Mouse (Mus musculus) thymus, postnatal 0 days (tissue): Measurements from ENCODE around the gene D630023F18Rik. TPM values are rescaled to one million over a fixed set of nuclear protein-coding genes. Genes with fewer than 3 reads are reported as not detected.

Experiments used
- DNase-seq: peaks from one replicate; pipeline ENCODE4 v3.0.0-alpha.2; 2015; ENCODE audit warnings: low spot score
- polyA plus RNA-seq: library from polyadenylated mRNA; unstranded; fragments of >200 nt; fragmentation: Nextera tagmentation; extraction: Ambion mirVana; gene quantifications from 2 replicates; pipeline ENCODE4 v1.2.1, GENCODE M21; 2015

D630023F18Rik gene
- 2.3 TPM in 2 replicates for polyA plus RNA-seq

DNA sequence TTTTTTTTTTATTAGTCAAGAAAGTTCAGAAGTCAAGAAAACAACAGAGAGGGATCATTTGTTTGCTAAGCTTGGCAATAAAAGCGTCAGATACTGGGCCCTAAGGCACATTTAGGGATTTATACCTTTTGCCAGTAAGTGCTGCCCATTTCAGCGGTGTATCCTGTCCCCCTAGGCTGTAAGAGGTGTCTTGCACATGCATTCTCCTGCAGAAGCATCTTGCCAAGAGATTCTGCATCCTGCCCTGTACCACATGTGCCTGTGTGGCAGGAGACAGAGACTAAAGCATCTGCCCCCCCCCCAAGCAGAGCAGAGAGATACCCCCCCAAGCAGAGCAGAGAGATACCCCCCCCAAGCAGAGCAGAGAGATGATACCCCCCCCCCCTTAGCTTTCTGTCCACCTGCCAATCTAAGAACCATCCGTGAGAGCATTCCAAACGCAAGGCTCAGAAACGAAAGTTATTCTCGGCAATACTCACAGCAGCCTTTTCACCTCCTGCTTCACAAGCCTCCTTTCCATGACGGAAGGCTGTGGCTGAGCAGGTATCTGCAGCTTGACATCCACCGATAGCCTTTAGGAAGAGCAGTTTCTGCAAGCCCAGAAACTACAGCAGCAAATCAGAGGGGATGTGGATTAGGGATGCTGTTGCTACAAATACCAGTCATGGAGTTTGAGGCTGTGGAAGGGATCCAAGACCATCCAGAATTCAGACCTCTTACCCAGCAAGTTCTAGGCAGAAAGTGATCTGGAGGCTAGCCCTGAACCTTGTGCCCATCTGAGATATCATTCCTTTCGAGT is at the start of gene D630023F18Rik:
D630023F18Rik (minus strand) TSS at position 641 of the 799 bp plus-strand sequence.
- no peak for DNase-seq

DNA sequence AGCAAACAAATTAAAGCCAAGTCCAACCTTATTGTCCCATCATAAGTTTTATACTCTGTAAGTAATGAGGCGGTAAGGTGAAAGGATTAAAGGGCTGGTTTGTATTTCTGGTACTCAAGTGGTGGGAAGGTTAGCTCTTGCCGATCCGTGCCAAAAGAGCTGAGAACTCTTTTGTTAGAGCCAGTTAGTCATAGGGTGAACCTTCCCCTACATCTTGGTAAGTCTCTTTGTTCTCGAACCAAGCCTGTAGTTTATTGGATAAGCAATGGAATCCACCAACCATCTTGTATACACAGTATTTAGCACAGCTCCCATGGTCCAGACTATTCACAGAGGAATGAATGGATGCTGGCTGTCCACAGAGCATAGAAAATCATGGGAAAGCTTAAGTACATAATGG is 48.6 kb upstream of the D630023F18Rik start:
- no peak for DNase-seq

DNA sequence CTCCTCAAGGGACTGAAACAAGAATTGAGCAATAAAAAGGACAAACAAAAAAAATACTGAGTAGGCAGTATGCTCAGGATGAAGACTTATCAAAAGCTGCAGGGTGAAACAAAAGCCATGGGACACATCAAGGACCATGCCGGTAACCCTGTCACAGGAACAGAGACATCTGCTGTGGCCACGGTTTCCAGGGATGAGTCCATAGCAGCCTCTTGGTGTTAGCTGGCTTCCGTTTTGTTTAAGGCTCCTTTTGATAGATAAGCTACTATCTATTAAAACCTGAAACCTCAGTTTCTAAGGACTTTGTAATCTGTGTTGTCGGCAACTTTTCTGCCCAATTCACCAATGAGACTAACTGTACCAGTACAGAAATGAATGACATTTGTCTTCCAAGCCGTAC is 46.9 kb upstream of the D630023F18Rik start:
- no peak for DNase-seq

DNA sequence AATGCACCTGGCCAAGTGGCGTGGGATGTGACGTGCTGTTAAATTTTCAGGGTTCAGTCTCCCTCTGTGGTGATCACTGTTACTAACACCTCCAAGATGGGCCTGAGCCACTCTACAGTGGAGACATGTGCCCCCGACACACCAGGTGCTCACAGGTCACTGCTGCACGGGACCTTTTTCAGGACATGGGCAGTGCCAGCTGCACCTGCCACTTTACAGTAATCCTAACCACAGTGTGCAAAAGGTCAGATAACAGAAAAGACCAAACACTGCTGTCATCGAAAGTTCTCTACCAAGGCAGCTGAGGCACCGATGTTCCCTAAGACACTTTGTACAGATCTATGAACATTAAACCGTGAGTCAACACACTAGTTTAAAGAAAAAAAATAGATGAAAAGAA is 46.5 kb upstream of the D630023F18Rik start:
- no peak for DNase-seq

DNA sequence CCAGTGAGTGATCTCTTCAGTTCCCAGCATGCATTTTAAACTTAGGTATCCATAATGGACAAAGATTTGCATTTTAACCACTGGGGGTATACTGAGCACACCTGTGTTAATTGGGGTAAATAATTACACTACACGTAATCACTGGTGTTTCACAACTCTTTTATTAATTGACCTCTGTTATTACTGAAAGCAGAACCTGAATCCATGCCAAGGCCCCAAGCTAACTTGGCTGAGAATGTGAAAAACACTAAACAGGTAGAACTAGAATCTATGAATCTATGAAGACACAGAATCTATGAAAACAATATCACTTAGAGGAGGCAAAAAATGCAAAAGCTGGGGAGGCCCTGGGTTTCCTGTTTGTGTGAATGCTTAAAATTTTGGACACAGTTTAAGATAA is 44.5 kb upstream of the D630023F18Rik start:
- DNase-seq = no peak

DNA sequence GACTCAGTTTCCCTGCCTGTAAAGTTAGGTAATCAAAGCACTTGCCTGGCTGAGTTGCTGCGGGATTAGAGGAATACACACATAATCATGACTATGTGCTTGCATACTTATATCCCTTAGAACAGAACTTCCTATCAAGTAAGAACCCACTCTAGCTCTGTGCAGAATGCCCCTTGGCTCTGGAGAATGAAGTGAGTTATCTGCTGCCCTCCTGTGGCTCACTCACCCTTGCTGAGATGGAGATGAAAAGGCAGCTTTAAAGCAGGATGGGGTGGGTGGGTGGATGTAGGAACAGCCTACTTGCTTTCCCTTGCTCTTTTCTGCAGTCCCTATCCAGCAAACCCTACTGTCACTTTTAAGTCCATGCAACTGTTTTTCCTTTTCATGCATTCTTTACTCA is 39.2 kb upstream of the D630023F18Rik start:
- DNase-seq = no peak

DNA sequence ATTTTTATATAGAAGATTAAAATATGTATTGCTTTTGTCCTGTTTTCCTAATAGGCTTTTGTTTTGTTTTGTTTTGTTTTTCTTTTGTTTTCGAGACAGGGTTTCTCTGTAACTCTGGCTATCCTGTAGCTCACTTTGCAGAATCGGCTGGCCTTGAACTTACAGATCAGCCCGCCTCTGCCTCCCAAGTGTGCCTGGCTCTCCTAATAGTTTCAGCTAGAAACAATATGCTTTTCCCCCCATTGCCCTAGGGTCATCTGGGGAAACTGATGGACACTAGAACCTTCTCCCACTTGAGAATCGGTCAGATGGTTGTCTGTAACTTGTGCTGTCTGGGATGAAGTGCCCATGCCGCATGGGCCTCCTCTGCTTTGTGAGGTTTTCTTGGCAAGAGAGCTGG is 33.1 kb upstream of the D630023F18Rik start:
- DNase-seq = no peak

DNA sequence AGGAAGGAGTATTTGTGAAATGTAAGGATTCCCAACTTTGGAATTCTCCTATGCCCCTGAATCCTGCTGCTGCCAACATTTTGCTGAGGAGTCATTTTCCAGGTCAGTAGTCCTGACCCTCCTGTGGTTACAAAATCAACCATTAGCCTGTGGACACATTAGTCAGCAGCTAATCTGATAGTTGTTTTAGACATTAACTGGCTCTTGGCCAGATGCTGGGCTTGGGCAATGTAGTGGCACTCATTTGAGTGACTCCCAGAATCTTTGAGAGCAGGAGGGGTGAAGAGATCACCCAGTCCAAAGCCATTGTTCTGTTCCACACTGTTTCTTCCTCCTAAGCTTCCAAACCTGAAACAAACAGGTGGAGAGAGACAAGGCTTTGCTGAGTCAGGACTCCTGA is 31.8 kb upstream of the D630023F18Rik start:
- DNase-seq = no peak

DNA sequence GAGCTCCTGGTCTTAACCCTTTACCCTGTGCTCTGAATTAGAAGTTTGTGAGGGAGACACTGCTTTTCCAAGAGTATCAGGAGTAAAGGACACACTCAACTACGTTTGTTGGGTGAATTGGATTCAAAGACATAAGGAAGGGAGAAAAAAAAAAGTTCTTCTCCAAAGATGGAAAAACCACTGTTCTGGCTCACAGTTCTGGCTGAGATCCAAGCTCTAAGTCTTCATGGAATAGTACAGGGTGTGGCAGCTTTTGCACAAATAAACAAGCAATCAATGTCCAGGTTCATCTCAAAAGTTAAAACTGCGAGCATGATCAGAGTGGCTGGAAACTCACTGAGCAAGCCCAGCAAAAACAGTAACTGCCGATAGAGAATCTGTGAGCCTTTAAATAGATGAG is 25.0 kb upstream of the D630023F18Rik start:
- DNase-seq = no peak

DNA sequence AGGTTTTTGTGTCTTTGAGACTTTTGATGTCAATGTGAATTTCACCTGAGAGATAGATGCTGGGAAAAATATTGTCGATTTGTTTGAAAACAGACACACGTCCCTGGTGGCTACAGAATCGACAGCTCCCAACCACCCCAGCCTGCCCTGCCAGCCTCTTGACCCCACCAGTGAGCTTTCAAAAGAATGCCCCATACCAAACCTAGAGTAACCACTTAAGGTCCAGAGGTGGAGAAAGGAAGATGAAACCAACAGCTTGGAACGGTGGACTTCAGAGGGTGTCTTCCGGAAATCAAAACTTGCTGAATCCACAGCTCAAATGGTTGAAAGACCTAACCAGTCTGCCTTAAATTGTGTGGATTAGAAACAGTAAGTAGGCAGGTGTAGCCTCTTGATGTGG is 24.3 kb upstream of the D630023F18Rik start:
- no peak for DNase-seq

DNA sequence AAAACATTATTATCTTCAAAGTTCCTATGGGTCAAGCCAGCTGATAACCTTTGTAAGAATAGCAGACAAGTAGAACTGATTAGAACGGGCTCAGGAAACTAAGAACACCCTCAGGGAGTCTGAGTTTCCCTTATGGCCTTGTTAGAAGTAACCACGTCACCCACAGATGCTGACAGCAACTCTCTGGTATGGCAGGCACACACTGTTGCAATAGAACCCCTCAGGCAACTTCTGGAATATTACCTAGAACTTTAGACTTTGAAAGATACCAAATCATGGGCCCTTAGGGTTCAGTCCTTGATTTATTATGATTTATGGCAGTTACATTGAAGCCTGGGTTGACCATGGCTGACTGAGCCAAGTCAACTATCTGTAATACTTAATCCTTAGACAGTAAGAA is 23.6 kb upstream of the D630023F18Rik start:
- no peak for DNase-seq

DNA sequence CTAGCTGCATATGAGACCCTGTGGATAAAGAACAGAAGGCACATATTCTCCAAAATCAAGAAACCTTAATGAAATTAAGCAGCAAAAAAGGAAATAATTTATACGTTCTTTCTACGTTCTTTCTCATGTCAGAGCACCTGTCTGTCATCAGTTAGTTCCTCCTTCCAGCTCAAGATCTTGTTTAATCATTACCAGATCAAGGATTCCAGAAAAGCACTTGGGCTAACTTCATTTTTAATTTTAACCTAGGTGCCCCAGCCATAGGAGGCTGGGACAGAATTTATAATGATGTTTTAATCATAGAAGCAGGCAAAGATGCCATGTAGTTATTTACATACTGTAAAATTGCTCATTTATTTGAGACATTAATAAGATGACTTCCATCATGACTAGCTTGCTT is 21.8 kb upstream of the D630023F18Rik start:
- DNase-seq = no peak

DNA sequence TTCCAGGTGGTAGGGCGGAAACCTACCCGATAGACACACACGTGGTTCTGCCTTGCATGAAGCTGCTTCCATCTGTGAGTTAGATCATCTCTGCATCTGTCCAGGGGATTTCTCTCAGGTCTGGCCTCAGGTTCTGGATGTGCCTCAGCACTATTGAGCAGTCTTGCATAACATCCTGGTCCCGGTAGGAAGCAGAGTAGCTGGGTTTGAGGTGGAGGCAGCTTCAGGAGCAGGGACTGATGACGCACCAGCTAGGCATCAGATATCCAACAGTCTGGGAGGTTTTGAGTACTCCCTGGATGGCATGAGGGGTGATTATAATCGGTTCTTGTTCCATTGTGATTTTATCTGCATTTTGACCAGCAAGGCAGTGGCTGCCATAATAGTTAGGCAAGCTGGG is 14.5 kb upstream of the D630023F18Rik start:
- no peak for DNase-seq

DNA sequence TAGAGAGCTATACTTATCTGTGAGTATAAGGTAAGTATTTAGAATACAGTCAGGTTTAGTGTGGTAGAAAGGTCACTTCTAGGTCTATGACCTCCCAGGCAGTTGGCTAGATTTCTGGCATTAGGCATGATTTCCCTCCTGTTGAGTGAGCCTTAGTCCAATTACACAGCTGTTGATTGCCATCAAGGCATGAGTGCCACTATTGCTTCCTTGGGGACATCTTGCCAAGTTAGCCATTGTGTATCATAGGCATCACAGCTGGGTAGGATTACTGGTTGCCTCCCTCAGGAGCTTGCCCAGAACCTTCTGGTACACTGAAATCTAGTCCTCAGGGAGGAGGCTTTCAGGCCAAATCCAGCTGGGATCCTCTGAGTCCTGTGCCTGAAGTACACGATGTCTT is 9.8 kb upstream of the D630023F18Rik start:
- no peak for DNase-seq

DNA sequence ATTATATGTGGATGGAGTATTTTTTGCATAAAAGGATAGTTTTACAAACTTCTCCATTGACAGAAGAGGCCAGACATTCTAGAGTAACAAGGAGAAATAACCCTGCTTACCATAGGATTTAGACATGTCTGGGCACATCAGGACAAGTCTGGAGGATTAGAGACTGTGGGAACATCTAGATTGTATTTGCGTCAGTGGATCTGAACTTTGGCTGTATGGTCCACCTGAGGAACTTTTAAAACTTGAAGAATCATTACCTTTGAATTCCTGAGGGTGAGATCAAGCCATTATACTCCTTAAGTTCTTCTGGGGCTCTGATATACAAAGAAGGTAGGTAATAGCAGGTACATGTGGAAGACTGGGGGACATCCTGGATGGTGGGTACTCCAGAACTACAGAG is 8.7 kb upstream of the D630023F18Rik start:
- no peak for DNase-seq

DNA sequence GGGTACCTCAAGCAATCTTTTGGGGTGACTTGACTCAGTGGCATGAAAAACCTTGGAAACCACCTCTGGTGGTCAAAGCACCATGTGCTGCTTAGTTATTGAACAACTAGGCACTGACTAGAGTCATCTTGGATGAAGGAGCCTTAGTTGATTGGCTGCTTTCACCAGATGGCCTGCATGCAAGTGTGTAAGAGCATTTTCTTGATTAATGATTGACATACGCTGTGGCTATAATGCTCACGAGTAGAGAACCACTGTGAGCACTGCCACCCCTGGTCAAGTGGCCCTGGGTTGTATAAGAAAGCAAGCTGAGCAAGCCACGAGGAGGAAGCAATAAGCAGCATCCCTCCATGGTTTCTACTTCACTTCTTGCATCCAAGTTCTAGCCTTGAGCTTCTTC is 7.2 kb upstream of the D630023F18Rik start:
- DNase-seq = no peak

DNA sequence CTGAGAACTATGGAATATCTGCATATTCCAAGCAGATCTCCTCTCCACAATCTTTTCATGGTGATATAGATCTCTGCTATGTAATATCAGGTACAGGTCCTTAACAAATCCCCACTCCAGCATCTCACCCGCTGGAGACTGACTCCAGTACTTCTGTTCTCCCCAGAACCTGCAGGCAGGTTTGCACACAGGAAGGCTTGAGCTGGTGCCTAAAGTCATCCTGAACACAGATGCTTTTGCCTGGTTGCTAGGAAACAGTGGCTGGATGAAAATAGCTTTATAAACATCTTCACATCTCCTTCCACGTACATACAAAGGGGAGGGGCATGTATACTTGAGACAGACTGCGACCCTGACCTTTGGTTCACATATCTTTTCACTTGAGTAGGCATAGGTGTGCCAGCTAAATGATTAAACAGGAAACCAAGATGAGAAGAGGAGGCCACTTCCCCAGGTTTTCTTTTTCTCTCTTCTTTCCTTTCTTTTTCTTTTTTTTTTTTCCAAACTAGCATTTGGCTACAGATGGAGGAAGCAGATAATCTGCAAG is 6.7 kb upstream of the D630023F18Rik start:
- DNase-seq = no peak

DNA sequence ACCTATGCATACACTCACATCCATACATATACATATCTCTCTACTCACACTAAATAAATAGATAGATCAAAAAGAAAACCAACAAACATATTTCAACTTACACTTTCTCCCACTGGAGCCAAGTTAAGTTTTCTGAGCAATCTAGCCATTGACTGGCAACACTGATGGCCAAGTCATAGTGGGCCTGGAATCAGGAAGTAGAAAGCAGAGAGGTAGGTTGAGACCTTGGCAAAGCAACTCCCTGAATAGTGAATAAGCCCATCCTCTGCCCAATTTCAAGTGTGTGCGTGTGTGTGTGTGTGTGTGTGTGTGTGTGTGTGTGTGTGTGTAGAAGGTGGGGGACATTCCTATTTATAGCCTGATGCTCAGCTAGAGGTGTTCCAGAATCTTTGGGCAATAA is 3.6 kb downstream of the D630023F18Rik start, which contains the start of gene Gm28845:
Gm28845 (minus strand) TSS at position 121 of the 400 bp plus-strand sequence.
- DNase-seq = no peak

DNA sequence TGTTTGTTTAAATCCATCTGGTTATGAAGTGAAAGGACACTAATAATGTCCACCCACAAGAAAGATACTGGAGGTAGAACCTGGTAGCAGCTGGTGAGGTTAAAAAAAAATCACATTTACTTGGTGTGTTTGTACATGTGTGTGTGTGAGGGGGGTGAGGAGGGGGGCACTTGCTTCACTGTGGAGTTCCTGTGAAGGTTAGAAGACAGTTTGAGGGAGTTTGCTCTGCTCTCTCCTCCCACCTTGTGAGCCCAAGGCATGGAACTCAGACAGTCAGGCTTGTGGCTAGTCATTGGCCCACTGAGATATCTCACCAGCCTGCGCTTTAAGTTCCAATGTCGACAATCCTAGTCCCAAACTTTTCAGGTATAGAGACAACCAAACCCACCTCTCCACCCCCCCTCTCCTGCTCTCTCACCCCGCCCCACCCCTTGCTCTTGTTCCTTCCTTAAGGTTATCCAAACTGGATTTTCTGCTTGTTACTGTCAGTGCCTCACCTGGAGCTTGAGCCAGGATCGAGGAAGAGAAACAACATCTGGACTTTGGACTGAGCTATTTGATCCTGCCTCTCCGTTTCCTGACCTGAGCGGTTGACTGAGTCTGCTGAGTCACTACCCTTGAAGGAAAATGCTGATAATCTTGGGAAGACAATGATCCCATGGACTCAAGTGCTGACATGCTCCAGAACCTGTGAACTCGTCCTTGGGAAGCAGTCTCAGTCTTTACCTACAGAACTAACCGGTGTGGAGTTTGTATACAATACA is 4.7 kb downstream of the D630023F18Rik start:
- DNase-seq = no peak

DNA sequence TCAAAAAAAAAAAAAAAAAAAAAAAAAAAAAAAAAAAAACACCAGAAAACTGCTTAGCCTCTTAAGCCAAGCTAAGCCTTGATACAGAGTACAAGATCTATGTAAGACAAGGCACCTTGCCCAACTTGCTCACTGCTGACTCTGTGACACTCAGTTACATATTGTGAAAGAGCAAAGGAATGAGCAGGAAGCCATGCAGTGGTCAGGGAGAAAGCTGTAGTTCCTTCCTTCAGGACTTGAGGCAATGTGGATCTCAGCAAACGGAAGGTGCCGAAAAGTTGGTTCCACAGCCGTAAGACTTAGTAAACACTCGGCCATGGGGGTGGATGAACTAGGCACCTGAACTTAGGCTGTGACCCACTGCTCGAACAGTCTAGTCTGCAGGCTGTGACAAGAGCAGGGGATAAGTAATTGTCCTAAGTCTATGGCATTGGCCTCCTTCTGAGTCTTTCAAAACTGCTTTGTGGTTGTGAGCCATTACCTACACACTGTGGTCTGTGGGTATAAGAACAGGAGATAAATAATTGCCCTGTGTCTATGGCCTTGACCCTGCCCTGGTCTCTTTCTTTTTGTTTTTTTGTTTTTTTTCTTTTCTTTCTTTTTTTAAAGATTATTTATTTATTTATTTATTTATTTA is 9.4 kb downstream of the D630023F18Rik start:
- DNase-seq = no peak

DNA sequence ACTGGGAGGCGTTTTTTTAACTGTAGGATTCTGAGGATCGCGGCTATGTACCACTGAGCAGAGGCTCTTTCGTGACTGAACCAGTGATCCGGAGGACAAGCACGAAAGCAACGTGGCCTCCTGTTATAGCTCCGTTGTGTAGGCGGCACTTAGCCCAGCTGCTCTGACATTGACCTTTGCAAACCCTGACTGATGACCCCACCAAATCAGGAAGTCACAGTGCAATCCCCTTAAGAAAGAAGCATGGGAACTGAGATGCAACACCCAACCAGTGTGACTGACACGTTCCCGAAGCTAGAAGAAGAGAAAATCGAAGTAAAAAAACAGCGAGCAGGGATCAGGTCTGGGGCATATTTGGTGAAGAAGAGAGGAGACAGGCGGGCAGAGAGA is 10.2 kb downstream of the D630023F18Rik start:
- no peak for DNase-seq
